Mouse (Mus musculus): Measurements from ENCODE around the gene Atxn10. TPM values are rescaled to one million over a fixed set of nuclear protein-coding genes. Genes with fewer than 3 reads are reported as not detected.

Atxn10 gene
- polyA plus RNA-seq, 1 experiment from 2014 or later: 231 TPM

Other genes with a start within 250 kb of the Atxn10 start
- gene Smc1b, start 204.3 kb upstream of the Atxn10 start, polyA plus RNA-seq (2015; fragmentation: Nextera tagmentation; extraction: Ambion mirVana): 0.15 and 0.18 TPM in 2 replicates
- gene Ribc2, start 204.2 kb upstream of the Atxn10 start, polyA plus RNA-seq (2015; fragmentation: Nextera tagmentation; extraction: Ambion mirVana): 0.08 and 0.26 TPM in 2 replicates
- 209 and 235 TPM in 2 replicates for gene Fbln1, start 130.3 kb upstream of the Atxn10 start, polyA plus RNA-seq (2015; fragmentation: Nextera tagmentation; extraction: Ambion mirVana)
- not detected in 2 replicates for gene 7530416G11Rik, start 167.0 kb downstream of the Atxn10 start, polyA plus RNA-seq (2015; fragmentation: Nextera tagmentation; extraction: Ambion mirVana)
- 3.7 and 3.8 TPM in 2 replicates for gene Wnt7b, start 246.2 kb downstream of the Atxn10 start, polyA plus RNA-seq (2015; fragmentation: Nextera tagmentation; extraction: Ambion mirVana)